Mouse (Mus musculus): ENCODE results near the gene Olfr97. TPM values are rescaled to one million over a fixed set of nuclear protein-coding genes. Genes with fewer than 3 reads are reported as not detected.

Olfr97 gene
- total RNA-seq, 2 experiments from 2014 or later = not detected

- DNase-seq (ENCODE audit: low spot score in 2 of 2) = no peak
- TF ChIP-seq CTCF (conservative IDR thresholded peaks at IDR 0.05) = no peak
- Histone ChIP-seq H3K27ac (no peak overlapping the region), H3K4me3 (no peak overlapping the region)
These were observed 18.6 kb downstream of the Olfr97 start for GRCm38 (mm10) chr17:37218486-37218885.

GRCm38 (mm10) chr17:37213018-37213417 lies 24.1 kb downstream of the Olfr97 start, which contains the start of gene Olfr95:
Gene Olfr95, minus strand, starts transcription at chr17:37213118.
- H3K4me3 ChIP-seq = no peak within 1 kb of the TSS
- no peak for DNase-seq (ENCODE audit: low spot score in 2 of 2)
- H3K27ac ChIP-seq = no peak within 1 kb of the TSS
- no peak for TF ChIP-seq CTCF (conservative IDR thresholded peaks at IDR 0.05)

- no peak for DNase-seq (ENCODE audit: low spot score in 2 of 2)
- no peak overlapping the region for H3K27ac ChIP-seq
These were observed 26.0 kb downstream of the Olfr97 start for GRCm38 (mm10) chr17:37210884-37211768.

GRCm38 (mm10) chr17:37203917-37204236 lies 33.3 kb downstream of the Olfr97 start:
- TF ChIP-seq CTCF (conservative IDR thresholded peaks at IDR 0.05) = no peak
- no peak overlapping the region for H3K27ac ChIP-seq
- DNase-seq (ENCODE audit: low spot score in 2 of 2) = no peak
- no peak overlapping the region for H3K4me3 ChIP-seq

More at GRCm38 (mm10) chr17:37210884-37211768, 26.0 kb downstream of the Olfr97 start:
- TF ChIP-seq CTCF (conservative IDR thresholded peaks at IDR 0.05) = no peak; the same call in 1 of the 2 replicates
- H3K4me3 ChIP-seq = peak overlapping the region; percentile 3; the same call in 1 of the 2 replicates

- TF ChIP-seq CTCF (conservative IDR thresholded peaks at IDR 0.05) = peak; percentile 100
- Histone ChIP-seq H3K4me3 (no peak overlapping the region), H3K27ac (no peak overlapping the region)
- DNase-seq (ENCODE audit: low spot score in 2 of 2) = peak; percentile 75 to 84
These were observed 33.8 kb downstream of the Olfr97 start for GRCm38 (mm10) chr17:37203206-37203916.

- no peak for TF ChIP-seq CTCF (conservative IDR thresholded peaks at IDR 0.05)
- Histone ChIP-seq H3K27ac (no peak within 1 kb of the TSS), H3K4me3 (no peak within 1 kb of the TSS)
- DNase-seq (ENCODE audit: low spot score in 2 of 2) = no peak
These were observed 36.2 kb downstream of the Olfr97 start, which contains the start of gene Olfr94 for GRCm38 (mm10) chr17:37200894-37201293. Gene Olfr94, minus strand, starts transcription at chr17:37200994.

GRCm38 (mm10) chr17:37196845-37197724 lies 40.0 kb downstream of the Olfr97 start:
- Histone ChIP-seq H3K27ac (no peak overlapping the region), H3K4me3 (peak overlapping the region; percentile 58)
- peak; percentile 8; the same call in 1 of the 2 replicates for TF ChIP-seq CTCF (conservative IDR thresholded peaks at IDR 0.05)
- no peak for DNase-seq (ENCODE audit: low spot score in 2 of 2)

GRCm38 (mm10) chr17:37194782-37195181 lies 42.3 kb downstream of the Olfr97 start:
- H3K4me3 ChIP-seq = no peak overlapping the region
- peak in 1 of 2 experiments; percentile 30 for DNase-seq (ENCODE audit: low spot score in 2 of 2)
- no peak for TF ChIP-seq CTCF (conservative IDR thresholded peaks at IDR 0.05)
- no peak overlapping the region for H3K27ac ChIP-seq

GRCm38 (mm10) chr17:37193656-37194055 lies 43.5 kb downstream of the Olfr97 start, which contains the start of gene Ubd:
Gene Ubd, plus strand, starts transcription at chr17:37193892.
- Histone ChIP-seq H3K27ac (no peak within 1 kb of the TSS), H3K4me3 (no peak within 1 kb of the TSS)
- DNase-seq (ENCODE audit: low spot score in 2 of 2) = no peak
- no peak for TF ChIP-seq CTCF (conservative IDR thresholded peaks at IDR 0.05)

GRCm38 (mm10) chr17:37193032-37193431 lies 44.1 kb downstream of the Olfr97 start:
- no peak for TF ChIP-seq CTCF (conservative IDR thresholded peaks at IDR 0.05)
- no peak overlapping the region for H3K27ac ChIP-seq
- no peak overlapping the region for H3K4me3 ChIP-seq
- no peak for DNase-seq (ENCODE audit: low spot score in 2 of 2)

- no peak for TF ChIP-seq CTCF (conservative IDR thresholded peaks at IDR 0.05)
- Histone ChIP-seq H3K27ac (no peak overlapping the region), H3K4me3 (no peak overlapping the region)
- peak; percentile 14 to 42 for DNase-seq (ENCODE audit: low spot score in 2 of 2)
These were observed 46.4 kb downstream of the Olfr97 start for GRCm38 (mm10) chr17:37190711-37191110.

GRCm38 (mm10) chr17:37185474-37185873 lies 51.7 kb downstream of the Olfr97 start:
- Histone ChIP-seq H3K27ac (no peak overlapping the region), H3K4me3 (no peak overlapping the region)
- no peak for TF ChIP-seq CTCF (conservative IDR thresholded peaks at IDR 0.05)
- DNase-seq (ENCODE audit: low spot score in 2 of 2) = no peak

Other genes starting within 250 kb of the Olfr97 start
- 1 to 10 TPM in 1 of 2 experiments, under 1 TPM in 1; 0.37 to 1.2 TPM for gene H2-M5, start 247.8 kb downstream of the Olfr97 start, total RNA-seq (2021)
- 10 to 100 TPM; 15.0 to 15.8 TPM for gene Zfp57, start 236.2 kb downstream of the Olfr97 start, total RNA-seq (2021)
- 10 to 100 TPM; 42.6 to 45.6 TPM for gene Mog, start 213.9 kb downstream of the Olfr97 start, total RNA-seq (2021)
- 100 to 1,000 TPM; 682 to 738 TPM for gene Gabbr1, start 191.4 kb downstream of the Olfr97 start, total RNA-seq (2021)
- gene Olfr90, start 148.8 kb downstream of the Olfr97 start, total RNA-seq (2021) = not detected
- gene Olfr91, start 139.1 kb downstream of the Olfr97 start, total RNA-seq (2021) = not detected
- not detected for gene Olfr92, start 117.2 kb downstream of the Olfr97 start, total RNA-seq (2021)
- gene Olfr93, start 75.8 kb downstream of the Olfr97 start, total RNA-seq (2021) = not detected
- gene Ubd, start 43.4 kb downstream of the Olfr97 start, total RNA-seq (2021) = not detected
- not detected for gene Olfr94, start 36.3 kb downstream of the Olfr97 start, total RNA-seq (2021)
- not detected for gene Olfr95, start 24.2 kb downstream of the Olfr97 start, total RNA-seq (2021)
- gene Olfr96, start 17.2 kb downstream of the Olfr97 start, total RNA-seq (2021) = not detected
- not detected for gene Olfr98, start 26.4 kb upstream of the Olfr97 start, total RNA-seq (2021)
- 1 to 10 TPM; 2.4 to 3.4 TPM for gene H2-M3, start 32.9 kb upstream of the Olfr97 start, total RNA-seq (2021)
- gene Olfr99, start 46.1 kb upstream of the Olfr97 start, total RNA-seq (2021) = not detected
- not detected for gene Olfr101, start 67.0 kb upstream of the Olfr97 start, total RNA-seq (2021)
- not detected for gene Olfr102, start 79.7 kb upstream of the Olfr97 start, total RNA-seq (2021)
- gene Olfr103, start 102.4 kb upstream of the Olfr97 start, total RNA-seq (2021) = not detected
- not detected for gene Olfr104-ps, start 122.3 kb upstream of the Olfr97 start, total RNA-seq (2021)
- not detected for gene Olfr105-ps, start 141.7 kb upstream of the Olfr97 start, total RNA-seq (2021)
- not detected for gene Olfr106-ps, start 153.1 kb upstream of the Olfr97 start, total RNA-seq (2021)
- not detected for gene Olfr107, start 161.9 kb upstream of the Olfr97 start, total RNA-seq (2021)
- not detected for gene Olfr108, start 208.2 kb upstream of the Olfr97 start, total RNA-seq (2021)
- not detected for gene Olfr109, start 221.6 kb upstream of the Olfr97 start, total RNA-seq (2021)
- not detected for gene H2-M2, start 246.2 kb upstream of the Olfr97 start, total RNA-seq (2021)